Mouse (Mus musculus) c-Kit-positive CD71-positive TER-119-positive erythroid progenitor cells, embryonic 14.5 days (primary cell): ENCODE results near the gene Olfr910.

Source experiments
- DNase-seq: peaks from one replicate; pipeline ENCODE4 v3.0.0-alpha.2; 2013; ENCODE audit warnings: low spot score

The Olfr910 gene

GRCm38 (mm10) chr9:38537549-38537948 is at the start of gene Olfr910:
Gene Olfr910 (plus strand): TSS chr9:38537849.
- DNase-seq = no peak

- DNase-seq = no peak
Observed at GRCm38 (mm10) chr9:38495501-38495900, 42.1 kb upstream of the Olfr910 start, which contains the start of gene Olfr907. Gene Olfr907 (plus strand): TSS chr9:38495801.

GRCm38 (mm10) chr9:38512353-38512752 is 25.3 kb upstream of the Olfr910 start:
- no peak for DNase-seq

GRCm38 (mm10) chr9:38521280-38521679 is 16.4 kb upstream of the Olfr910 start, which contains the start of gene Olfr911-ps1:
Gene Olfr911-ps1 (plus strand): TSS chr9:38521580.
- DNase-seq = no peak

GRCm38 (mm10) chr9:38579878-38580277 is 42.2 kb downstream of the Olfr910 start, which contains the start of gene Olfr912:
Gene Olfr912 (plus strand): TSS chr9:38580178.
- DNase-seq = no peak
